Mouse (Mus musculus) midbrain, embryonic 11.5 days (tissue): ENCODE data around the gene Osbpl11. TPM values are rescaled to one million over a fixed set of nuclear protein-coding genes. Genes with fewer than 3 reads are reported as not detected.

Experiments
- ATAC-seq: fragments of 200-750 bp; cut with Nextera tagmentation; 2 replicates; pipeline ENCODE4 v1.8.0; 2017; ENCODE audit warnings: moderate TSS enrichment, moderate library complexity; ENCODE audit not compliant: low FRiP score
- DNase-seq: peaks from one replicate; pipeline ENCODE4 v3.0.0; 2015; ENCODE audit warnings: low spot score; ENCODE audit errors: missing footprints
- H3K27ac ChIP-seq: fragments of 300-500 bp; sonication (generic); 2 replicates; pipeline ENCODE4 v1.5.1; 2014; ENCODE audit warnings: low read depth, low read length
- H3K27me3 ChIP-seq: fragments of 300-500 bp; sonication (generic); 2 replicates; pipeline ENCODE4 v1.6.1; 2014; ENCODE audit warnings: mild to moderate bottlenecking, low read length, moderate library complexity, mixed read lengths; ENCODE audit not compliant: control insufficient read depth, insufficient read depth
- H3K36me3 ChIP-seq: fragments of 300-500 bp; sonication (generic); 2 replicates; pipeline ENCODE4 v1.6.1; 2014; ENCODE audit warnings: mild to moderate bottlenecking, low read length, moderate library complexity, mixed read lengths; ENCODE audit not compliant: control insufficient read depth, insufficient read depth
- H3K4me1 ChIP-seq: fragments of 300-500 bp; sonication (generic); 2 replicates; pipeline ENCODE4 v1.6.1; 2014; ENCODE audit warnings: low read length; ENCODE audit not compliant: control insufficient read depth, insufficient read depth
- H3K4me2 ChIP-seq: fragments of 300-500 bp; sonication (generic); 2 replicates; pipeline ENCODE4 v1.6.1; 2014; ENCODE audit warnings: mild to moderate bottlenecking, moderate library complexity
- H3K4me3 ChIP-seq: fragments of 300-500 bp; sonication (generic); 2 replicates; pipeline ENCODE4 v1.5.1; 2014; ENCODE audit warnings: low read depth, low read length
- H3K9ac ChIP-seq: fragments of 300-500 bp; sonication (generic); 2 replicates; pipeline ENCODE4 v1.6.1; 2014; ENCODE audit warnings: low read length
- H3K9me3 ChIP-seq: fragments of 300-500 bp; sonication (generic); 2 replicates; pipeline ENCODE4 v1.6.1; 2016; ENCODE audit warnings: low read length; ENCODE audit not compliant: control insufficient read depth
- WGBS: fragments of 180-500 bp; shearing (Covaris S2); extraction: QIAGEN DNeasy Blood & Tissue Kit; methylation state at CpG from one replicate; pipeline ENCODE4 v1.1.7; 2014; 5-methylcytosine and 5-hydroxymethylcytosine counted together
- polyA plus RNA-seq: library from polyadenylated mRNA; unstranded; fragments of >200 nt; fragmentation: Nextera tagmentation; extraction: Ambion mirVana; gene quantifications from 2 replicates; pipeline ENCODE4 v1.2.1, GENCODE M21; 2014

Osbpl11 gene
- polyA plus RNA-seq, 1 experiment from 2014 or later, result 25.2 TPM

DNA sequence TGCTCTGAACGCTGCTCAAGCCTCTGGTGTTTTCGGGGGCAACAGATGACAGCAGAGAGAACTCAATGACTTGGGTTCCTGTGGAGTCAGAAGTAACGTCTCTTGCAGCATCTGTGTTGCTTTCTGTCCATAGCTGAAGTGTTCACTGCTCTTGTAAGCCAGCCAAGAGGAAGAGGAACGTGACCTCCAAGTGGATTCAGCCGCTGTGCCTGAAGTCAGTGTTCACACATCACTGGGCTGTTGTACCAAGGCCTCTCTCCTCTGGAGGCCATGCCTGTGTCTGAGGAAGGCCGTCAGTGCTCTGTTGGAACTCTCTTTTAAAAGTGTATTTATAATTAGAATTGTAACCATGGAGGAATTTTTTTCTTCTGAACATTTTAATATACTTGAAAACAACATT is 57.2 kb downstream of the Osbpl11 start:
- ATAC-seq, result no peak
- 89% methylated on average over 6 of the region's 6 CpGs for WGBS
- no peak overlapping the region for H3K9ac ChIP-seq
- no peak overlapping the region for H3K4me2 ChIP-seq
- H3K9me3 ChIP-seq, result no peaks in the 10 kb centered on the region
- H3K27me3 ChIP-seq, result no peaks in the 10 kb centered on the region
- H3K36me3 ChIP-seq, result peaks cover 9% of the 10 kb centered on the region
- H3K27ac ChIP-seq, result no peak overlapping the region
- H3K4me3 ChIP-seq, result no peak overlapping the region
- no peak for DNase-seq
- no peaks in the 10 kb centered on the region for H3K4me1 ChIP-seq

DNA sequence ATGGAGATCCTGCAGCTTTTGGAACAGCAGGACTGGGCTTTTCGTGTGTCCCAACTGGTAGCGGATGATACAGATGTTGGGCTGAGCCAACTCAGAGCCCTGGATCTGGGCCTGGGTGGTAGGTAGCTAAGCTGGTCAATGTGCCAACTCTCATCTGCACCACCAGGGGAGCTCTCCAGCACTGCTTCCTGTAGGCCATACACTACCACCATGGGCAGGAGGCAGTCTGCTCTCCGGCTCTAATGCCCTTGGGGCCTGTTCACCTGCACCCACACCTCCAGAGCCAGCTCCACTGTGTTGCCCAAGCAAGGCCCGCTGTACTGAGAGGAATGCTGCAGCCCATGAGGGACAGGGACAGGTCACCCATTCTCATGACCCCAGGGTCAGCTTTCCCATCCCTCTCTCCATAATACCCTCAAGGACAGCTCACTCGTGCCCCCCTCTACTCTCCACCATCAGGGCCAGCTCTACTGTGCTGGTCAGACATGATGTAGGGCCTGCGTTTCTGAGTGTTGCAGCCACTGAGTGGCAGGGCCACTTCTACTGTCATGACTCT is 59.3 kb downstream of the Osbpl11 start:
- ATAC-seq (no peak), DNase-seq (no peak)
- WGBS, result 94% methylated on average over 6 of the region's 6 CpGs
- Histone ChIP-seq H3K9ac (no peak overlapping the region), H3K4me1 (no peaks in the 10 kb centered on the region), H3K4me2 (no peak overlapping the region), H3K4me3 (no peak overlapping the region), H3K27ac (no peak overlapping the region), H3K9me3 (no peaks in the 10 kb centered on the region), H3K27me3 (no peaks in the 10 kb centered on the region), H3K36me3 (peaks cover 9% of the 10 kb centered on the region)

DNA sequence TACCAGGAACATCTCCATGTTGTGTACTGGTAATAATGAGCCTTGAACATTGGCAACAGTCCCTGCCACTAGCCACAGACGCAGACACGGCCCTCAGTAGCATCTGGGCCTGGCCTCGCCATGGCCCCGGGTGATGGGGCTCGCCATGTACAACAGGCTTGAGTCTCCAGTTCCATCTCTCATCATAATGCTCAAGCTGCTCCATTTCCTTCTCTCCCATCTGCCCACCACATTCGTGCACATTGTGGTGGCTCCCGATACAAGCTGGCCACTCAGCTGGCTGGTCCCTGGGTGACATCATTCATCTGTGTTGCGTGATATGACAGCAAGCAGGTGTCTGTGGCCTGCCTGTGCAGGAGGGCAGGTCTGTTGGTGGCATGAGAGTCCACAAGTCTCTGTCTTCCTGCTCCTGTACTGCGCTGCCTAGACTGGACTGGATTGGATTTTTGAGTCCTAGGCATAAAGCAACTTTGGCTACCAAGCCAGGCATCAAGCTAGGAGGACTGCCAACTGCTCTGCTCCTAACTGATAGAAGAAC is 60.1 kb downstream of the Osbpl11 start:
- Histone ChIP-seq H3K9me3 (no peaks in the 10 kb centered on the region), H3K9ac (no peak overlapping the region), H3K36me3 (peaks cover 9% of the 10 kb centered on the region), H3K27me3 (no peaks in the 10 kb centered on the region), H3K4me2 (no peak overlapping the region), H3K27ac (no peak overlapping the region), H3K4me3 (no peak overlapping the region), H3K4me1 (no peaks in the 10 kb centered on the region)
- no peak for ATAC-seq
- DNase-seq, result no peak
- WGBS, result 97% methylated on average over 9 of the region's 9 CpGs

DNA sequence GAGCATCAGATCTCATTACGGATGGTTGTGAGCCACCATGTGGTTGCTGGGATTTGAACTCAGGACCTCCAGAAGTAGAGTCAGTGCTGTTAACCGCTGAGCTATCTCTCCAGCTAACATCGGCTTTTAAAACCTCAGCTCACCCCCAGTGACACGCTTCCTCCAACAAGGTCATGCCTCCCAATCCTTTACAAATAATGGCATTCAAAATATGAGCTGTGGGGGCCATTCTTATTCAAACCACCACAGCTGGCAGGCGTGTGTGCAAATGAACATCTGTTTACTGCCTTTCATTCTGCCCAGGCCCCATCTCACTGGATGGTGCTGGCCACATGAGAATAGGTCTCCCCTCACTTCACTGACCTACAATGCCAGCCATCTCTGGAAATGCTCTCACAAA is 61.7 kb downstream of the Osbpl11 start:
- Histone ChIP-seq H3K27ac (no peak overlapping the region), H3K9ac (no peak overlapping the region), H3K9me3 (no peaks in the 10 kb centered on the region), H3K4me1 (no peaks in the 10 kb centered on the region), H3K4me3 (no peak overlapping the region), H3K27me3 (no peaks in the 10 kb centered on the region), H3K4me2 (no peak overlapping the region), H3K36me3 (peaks cover 3% of the 10 kb centered on the region; the same call in 1 of the 2 replicates)
- 86% methylated on average over 5 of the region's 5 CpGs for WGBS
- ATAC-seq, result no peak
- DNase-seq, result no peak

DNA sequence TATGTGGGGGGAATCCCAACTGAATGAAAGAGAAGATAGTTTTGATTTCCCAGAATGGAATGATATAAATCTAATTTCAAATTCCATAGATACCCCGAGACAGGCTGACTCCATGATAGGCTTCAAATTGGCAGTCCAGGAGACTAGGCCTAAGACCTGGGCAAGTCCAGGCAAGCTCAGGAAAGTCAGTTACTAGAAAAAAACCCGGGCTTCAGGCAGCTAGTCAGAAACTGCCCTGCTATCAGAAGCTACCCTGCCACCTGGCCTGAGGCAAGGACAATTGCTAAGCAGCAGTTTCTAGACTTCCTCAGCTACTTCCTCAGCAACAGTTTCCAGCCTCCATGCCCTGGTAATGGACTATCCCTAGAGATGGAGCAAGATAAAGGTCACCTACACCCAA is 62.1 kb downstream of the Osbpl11 start:
- DNase-seq (no peak), ATAC-seq (no peak)
- Histone ChIP-seq H3K9me3 (no peaks in the 10 kb centered on the region), H3K27me3 (no peaks in the 10 kb centered on the region), H3K4me3 (no peak overlapping the region), H3K36me3 (no peaks in the 10 kb centered on the region), H3K9ac (no peak overlapping the region), H3K4me1 (0 out of 2 replicates have a peak, but pooled peaks cover 2% of the 10 kb centered on the region), H3K4me2 (no peak overlapping the region), H3K27ac (no peak overlapping the region)
- WGBS, result 83% methylated on average over 2 of the region's 2 CpGs

DNA sequence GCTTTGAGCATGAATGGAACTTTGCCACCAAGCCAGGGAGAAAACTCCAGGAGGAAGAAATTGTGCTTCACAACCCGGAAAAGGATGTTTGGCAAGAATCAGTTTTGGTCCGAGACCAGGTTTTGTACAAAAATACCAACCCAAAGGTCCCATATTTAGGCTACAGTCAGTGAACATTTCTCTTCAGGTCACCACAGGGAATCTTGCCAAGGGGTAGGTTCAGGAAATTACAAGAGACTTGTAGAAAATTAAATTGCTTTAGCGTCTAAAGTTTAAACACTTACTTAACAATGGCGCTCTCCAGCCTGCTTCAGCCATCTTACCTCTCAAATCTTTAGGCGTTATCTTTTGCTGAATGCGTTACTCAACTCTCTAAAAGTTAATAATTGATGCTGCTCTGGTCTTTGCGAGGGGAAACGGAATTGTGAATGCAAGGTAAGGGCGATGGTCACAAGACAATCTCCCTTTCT is 65.8 kb downstream of the Osbpl11 start:
- no peak for DNase-seq
- WGBS, result 27% methylated on average over 9 of the region's 9 CpGs
- no peaks in the 10 kb centered on the region for H3K36me3 ChIP-seq
- 0 out of 2 replicates have a peak, but pooled peaks cover 7% of the 10 kb centered on the region for H3K4me1 ChIP-seq
- H3K27me3 ChIP-seq, result no peaks in the 10 kb centered on the region
- ATAC-seq, result no peak; the same call in 1 of the 2 replicates
- H3K4me2 ChIP-seq, result peak overlapping the region; percentile 58
- H3K9me3 ChIP-seq, result no peaks in the 10 kb centered on the region
- H3K4me3 ChIP-seq, result peak overlapping the region; percentile 59
- H3K27ac ChIP-seq, result no peak overlapping the region
- peak overlapping the region; percentile 52 for H3K9ac ChIP-seq

DNA sequence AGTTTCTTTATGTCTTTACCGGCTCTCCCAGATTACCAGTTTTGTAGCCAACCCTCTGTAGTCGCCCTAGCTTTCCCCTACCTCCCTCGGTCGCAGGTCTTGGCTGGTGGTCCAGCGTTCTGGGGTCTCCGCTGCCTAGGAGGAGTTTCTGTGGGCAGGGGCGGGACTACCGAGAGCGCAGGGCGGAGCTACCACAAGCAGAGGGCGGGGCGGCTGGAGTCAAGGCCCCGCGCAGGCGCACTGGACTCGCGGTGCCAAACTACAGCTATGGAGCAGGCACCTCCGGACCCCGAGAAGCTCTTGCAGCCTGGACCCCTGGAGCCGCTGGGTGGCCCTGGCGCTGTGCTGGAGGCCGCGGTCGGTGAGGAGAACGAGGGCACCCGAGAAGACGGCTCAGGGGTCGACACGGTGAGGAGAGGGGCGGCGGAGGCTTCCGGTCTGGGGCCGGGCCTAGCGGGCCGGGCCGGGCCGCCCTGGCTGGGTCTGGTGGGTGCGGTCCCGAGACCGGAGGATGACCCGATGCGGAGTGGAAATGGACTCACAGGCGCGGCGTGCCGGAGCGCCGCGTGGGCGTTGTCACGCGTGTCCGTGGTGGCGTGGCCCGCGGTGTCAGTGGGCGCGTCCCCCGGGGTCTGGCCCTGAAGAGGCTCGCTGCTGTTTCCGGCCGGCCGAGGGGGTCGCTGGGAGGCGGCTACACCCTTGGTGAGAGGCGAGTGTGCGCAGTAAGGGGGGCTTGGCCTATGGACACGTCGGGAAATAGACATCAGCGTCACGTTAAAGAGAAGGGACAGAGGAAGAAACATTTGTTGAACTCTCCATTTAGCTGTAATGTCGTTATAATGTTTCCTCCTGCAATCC is 66.6 kb downstream of the Osbpl11 start, which contains the start of gene Snx4:
TSS of gene Snx4 (plus strand) at position 249 of the 858 bp plus-strand sequence.
- 0 out of 2 replicates have a peak, but pooled peaks cover 7% of the 10 kb centered on the region for H3K4me1 ChIP-seq
- H3K27ac ChIP-seq, result no peak within 1 kb of the TSS
- peak; percentile 99 for DNase-seq
- H3K27me3 ChIP-seq, result no peaks in the 10 kb centered on the region
- under 1% methylated on average over 72 of the region's 72 CpGs for WGBS
- H3K36me3 ChIP-seq, result no peaks in the 10 kb centered on the region
- H3K4me2 ChIP-seq, result peak within 1 kb of the TSS; percentile 58
- no peaks in the 10 kb centered on the region for H3K9me3 ChIP-seq
- peak; percentile 96 for ATAC-seq
- H3K4me3 ChIP-seq, result peak within 1 kb of the TSS; percentile 59
- peak within 1 kb of the TSS; percentile 67 for H3K9ac ChIP-seq

DNA sequence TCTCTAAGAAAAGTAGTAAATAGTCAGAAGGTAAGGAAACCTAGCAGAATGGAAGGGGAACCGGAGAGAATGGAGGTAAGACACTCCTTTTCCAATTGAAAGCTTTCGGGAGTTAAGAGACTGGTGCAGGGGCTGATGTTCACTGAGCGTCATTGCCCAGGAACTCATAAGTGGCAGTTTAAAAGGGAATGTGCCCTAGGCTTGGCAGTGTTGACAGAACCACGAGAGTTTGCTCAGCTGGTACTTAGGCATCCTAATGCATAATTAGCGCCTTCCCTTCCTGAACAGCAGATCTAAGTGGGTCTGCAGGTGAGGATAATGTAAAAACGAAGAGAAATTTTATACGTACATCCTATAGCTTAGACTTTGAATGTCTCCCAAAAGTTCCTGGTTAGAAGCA is 70.7 kb downstream of the Osbpl11 start:
- Histone ChIP-seq H3K27me3 (no peaks in the 10 kb centered on the region), H3K4me2 (no peak overlapping the region), H3K4me3 (no peak overlapping the region), H3K4me1 (0 out of 2 replicates have a peak, but pooled peaks cover 7% of the 10 kb centered on the region), H3K27ac (no peak overlapping the region), H3K36me3 (no peaks in the 10 kb centered on the region), H3K9ac (no peak overlapping the region), H3K9me3 (no peaks in the 10 kb centered on the region)
- DNase-seq (no peak), ATAC-seq (no peak)
- WGBS, result 84% methylated on average over 7 of the region's 7 CpGs

DNA sequence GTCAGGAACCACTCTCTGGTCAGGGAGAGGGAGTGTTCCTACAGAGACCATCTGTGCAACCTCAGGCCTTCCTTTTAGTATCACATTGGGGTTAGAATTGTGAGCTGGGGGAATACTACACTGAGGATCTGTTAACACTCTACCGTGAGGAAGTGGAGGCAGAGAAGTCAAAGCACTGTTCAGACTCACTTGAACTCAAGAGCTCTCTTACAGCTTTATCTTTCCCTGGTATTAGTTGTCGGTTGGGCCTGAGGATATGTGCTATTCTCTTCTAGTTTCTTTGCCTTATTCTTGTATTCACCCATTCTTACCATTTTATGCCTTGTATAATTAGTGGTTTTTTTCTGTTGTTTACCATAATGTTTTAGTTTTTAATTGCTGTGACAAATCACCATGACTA is 73.7 kb downstream of the Osbpl11 start:
- H3K36me3 ChIP-seq, result no peaks in the 10 kb centered on the region
- no peak overlapping the region for H3K4me2 ChIP-seq
- ATAC-seq, result no peak
- WGBS, result 88% methylated on average over 2 of the region's 2 CpGs
- no peak overlapping the region for H3K4me3 ChIP-seq
- H3K27me3 ChIP-seq, result no peaks in the 10 kb centered on the region
- no peak overlapping the region for H3K9ac ChIP-seq
- H3K27ac ChIP-seq, result no peak overlapping the region
- DNase-seq, result no peak
- H3K4me1 ChIP-seq, result no peaks in the 10 kb centered on the region
- H3K9me3 ChIP-seq, result no peaks in the 10 kb centered on the region
